Mouse (Mus musculus): Measurements from ENCODE around the gene Ifi206.

DNA sequence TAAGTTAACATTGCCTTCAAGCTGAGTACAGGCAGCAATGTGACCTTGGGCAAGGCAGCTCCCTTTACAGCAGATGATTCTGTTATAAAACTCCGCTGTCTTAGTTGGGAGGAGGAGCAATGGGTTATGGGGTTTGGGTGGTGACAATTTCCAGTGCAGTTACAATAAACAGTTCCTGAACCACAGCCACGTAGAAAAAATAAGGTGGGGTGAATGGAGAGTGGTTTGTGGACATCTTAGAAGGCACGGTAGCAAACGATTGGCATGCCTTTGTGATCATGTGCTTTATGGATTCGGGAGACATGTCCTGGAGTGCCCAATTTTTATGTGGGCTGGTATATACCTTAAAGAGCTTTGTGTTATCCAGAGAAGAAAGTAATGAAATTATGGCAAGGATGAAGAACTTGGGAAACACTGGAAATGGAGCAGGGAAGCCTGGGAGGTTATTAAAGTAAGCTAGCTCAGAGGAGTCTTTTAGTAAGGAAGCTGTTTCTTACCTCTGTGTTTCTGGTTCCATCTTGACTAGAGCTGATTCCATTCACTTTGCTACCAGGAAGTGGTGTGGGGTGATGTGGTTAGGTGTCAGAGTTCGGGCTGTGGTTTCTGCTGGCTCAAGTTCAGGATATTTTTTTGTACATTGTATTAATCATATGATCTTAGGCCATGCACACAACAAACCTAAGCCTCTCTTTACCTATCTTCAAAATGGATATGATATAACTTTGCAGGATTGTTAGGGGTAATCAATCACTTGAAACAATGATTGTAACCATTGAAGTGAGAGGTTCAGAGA lies 53.5 kb downstream of the Ifi206 start:
- TF ChIP-seq CTCF (IDR thresholded peaks at IDR 0.05; ENCODE audit: low read depth) (no peak), EP300 (IDR thresholded peaks at IDR 0.05; ENCODE audit: low read depth) (no peak)
